Comparison of ENCODE assay signal across 8 mouse cellular contexts in the genomic region with DNA sequence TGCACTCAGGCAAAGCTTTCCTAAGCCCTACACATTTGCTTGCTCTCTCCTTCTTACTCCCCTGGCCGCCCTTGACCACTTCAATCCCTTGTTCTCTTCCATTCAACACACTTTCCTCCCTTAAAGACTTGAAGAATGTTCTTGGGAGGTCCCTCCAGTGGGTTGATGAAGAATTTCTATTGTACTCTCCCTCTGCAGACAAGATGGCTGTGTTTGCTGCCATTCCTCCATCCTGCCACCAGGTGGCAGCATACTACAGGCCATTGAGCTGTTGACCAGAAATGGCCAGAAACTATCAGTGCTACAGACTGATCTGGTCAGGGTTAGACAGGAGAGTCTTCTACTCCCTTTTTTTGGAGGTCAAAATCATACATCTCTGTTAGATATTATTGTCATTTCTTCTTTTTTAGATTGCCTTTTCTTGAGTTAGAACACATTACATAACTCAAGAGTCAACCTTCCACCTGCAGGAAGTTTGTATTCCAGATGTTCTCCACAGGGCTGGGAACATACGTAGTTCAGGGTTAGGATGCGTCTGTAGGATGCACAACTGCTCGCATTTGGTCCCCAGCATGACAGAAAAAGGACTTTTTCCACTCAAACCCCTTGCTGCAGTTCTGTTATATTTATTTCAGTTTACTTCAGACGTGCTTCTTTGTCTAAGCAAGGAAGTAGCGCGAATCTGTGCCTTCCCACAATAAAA. TPM values are rescaled to one million over a fixed set of nuclear protein-coding genes. Genes with fewer than 3 reads are reported as not detected.
A peak's percentile ranks its signal among the peaks of the same experiment; 100 is the strongest.
DNase-seq lines count a peak whose midpoint lies in the region; ATAC-seq lines count a peak whose summit lies in the region.

No protein-coding gene starts in this region.

- H3K4me1 ChIP-seq in hindbrain, embryonic 14.5 days (replicated peaks; ENCODE audit: control insufficient read depth, insufficient read depth, low read length): no peaks in the 10 kb centered on the region

- H3K4me3 ChIP-seq in hindbrain, embryonic 14.5 days (replicated peaks; ENCODE audit: low read length): no peak overlapping the region

- peak; percentile 97 for ATAC-seq in frontal cortex, adult (ENCODE audit: low TSS enrichment)
- ATAC-seq in hindbrain, embryonic 14.5 days (ENCODE audit: low FRiP score): peak; percentile 83

- no peak overlapping the region for H3K4me2 ChIP-seq in hindbrain, embryonic 14.5 days (replicated peaks)

- H3K9me3 ChIP-seq in hindbrain, embryonic 14.5 days (ENCODE audit: control insufficient read depth, low read length): no peaks in the 10 kb centered on the region

- H3K36me3 ChIP-seq in hindbrain, embryonic 14.5 days (replicated peaks; ENCODE audit: control insufficient read depth, insufficient read depth): peaks cover 4% of the 10 kb centered on the region; the same call in 1 of the 2 replicates

- H3K9ac ChIP-seq in hindbrain, embryonic 14.5 days: no peak overlapping the region

- no peak overlapping the region for H3K27ac ChIP-seq in hindbrain, embryonic 14.5 days

- WGBS in hindbrain, embryonic 14.5 days: 78% methylated on average over 7 of the region's 7 CpGs

- DNase-seq in Muller cell, postnatal 12 days (ENCODE audit: inconsistent ontology term): peak; percentile 64
- DNase-seq in cerebellum, adult 8-10 months: peak; percentile 77
- DNase-seq in hindbrain, embryonic 14.5 days (ENCODE audit: low spot score): peak; percentile 93
- peak; percentile 76 to 85 for DNase-seq in layer of hippocampus, postnatal 14 days (ENCODE audit: low spot score in 2 of 2)
- peak; percentile 82 for DNase-seq in lung, postnatal 14 days
- DNase-seq in retina, embryonic 14.5 days (ENCODE audit: low spot score): peak; percentile 92
- DNase-seq in thymus, postnatal 36 days: peak; percentile 66 to 67

- no peaks in the 10 kb centered on the region for H3K27me3 ChIP-seq in hindbrain, embryonic 14.5 days (ENCODE audit: control insufficient read depth, insufficient read depth, low read length)

RNA-seq across cellular contexts. Expression of a gene that starts 16.1 kb away (rescaled TPM):
- polyA plus RNA-seq in hindbrain, embryonic 14.5 days (2014; fragmentation: Nextera tagmentation; extraction: Ambion mirVana): 35.0 and 47.1 TPM in 2 replicates
- 10 to 100 TPM; 18.6 to 21.7 TPM for total RNA-seq in layer of hippocampus, postnatal 14 days (2021)

RNA-seq across cellular contexts. Expression of a gene that starts 24.8 kb away (rescaled TPM):
- 4.3 and 5.0 TPM in 2 replicates for polyA plus RNA-seq in hindbrain, embryonic 14.5 days (2014; fragmentation: Nextera tagmentation; extraction: Ambion mirVana)
- 10 to 100 TPM; 25.4 to 28.3 TPM for total RNA-seq in layer of hippocampus, postnatal 14 days (2021)
